Mouse (Mus musculus) CH12.LX (cell line): ENCODE measurements around the gene Ebf1. TPM values are rescaled to one million over a fixed set of nuclear protein-coding genes. Genes with fewer than 3 reads are reported as not detected.

ENCODE experiments used
- DNase-seq: peaks from one replicate; pipeline ENCODE4 v3.0.0-alpha.2; 2013; ENCODE audit errors: extremely low read depth
- H3K27ac ChIP-seq: 2 replicates; pipeline ENCODE4 v1.5.1; 2012; ENCODE audit warnings: low read depth, mild to moderate bottlenecking, control low read depth, moderate library complexity; ENCODE audit not compliant: insufficient read depth
- H3K27me3 ChIP-seq: replicated peaks from 2 replicates; pipeline ENCODE3; 2012; ENCODE audit warnings: inconsistent platforms
- H3K36me3 ChIP-seq, 2 experiments: replicated peaks in 1 of 2; 2 replicates each; pipeline versions ENCODE3 to v1.6.1; 2012; ENCODE audit warnings: inconsistent platforms in 1 of 2, low read length in 1 of 2, mild to moderate bottlenecking in 1 of 2, mixed read lengths in 1 of 2, moderate library complexity in 1 of 2; ENCODE audit not compliant: control insufficient read depth in 1 of 2, insufficient read depth in 1 of 2
- H3K4me1 ChIP-seq, 2 experiments: 2 replicates each; pipeline ENCODE4 v1.6.1; 2012; ENCODE audit warnings: inconsistent platforms in 1 of 2, moderate library complexity in 1 of 2; ENCODE audit not compliant: insufficient read depth in 2 of 2, control insufficient read depth in 1 of 2
- H3K4me2 ChIP-seq: 2 replicates; pipeline ENCODE4 v1.6.1; 2012; ENCODE audit warnings: low read depth, mild to moderate bottlenecking, control low read depth; ENCODE audit not compliant: poor library complexity, insufficient read depth, severe bottlenecking
- H3K4me3 ChIP-seq, 3 experiments: fragments of 150-350 bp in 1 of 3; sonication (generic) in 1 of 3; replicated peaks in 1 of 3; 2 replicates each; pipeline versions ENCODE3 to v1.5.1; 2011 to 2012; ENCODE audit warnings: low read depth in 2 of 3, low read length in 2 of 3, mild to moderate bottlenecking in 2 of 3, moderate library complexity in 2 of 3, control low read depth in 1 of 3, improper control_type of control experiment in 1 of 3, inconsistent platforms in 1 of 3, mixed read lengths in 1 of 3; ENCODE audit not compliant: poor library complexity in 1 of 3
- H3K79me2 ChIP-seq: replicated peaks from 2 replicates; pipeline ENCODE4 v1.6.1; 2012; ENCODE audit warnings: mild to moderate bottlenecking, moderate library complexity; ENCODE audit not compliant: control insufficient read depth, poor library complexity, insufficient read depth, severe bottlenecking; ENCODE audit errors: extremely low read depth
- H3K9ac ChIP-seq: 2 replicates; pipeline ENCODE4 v1.6.1; 2012; ENCODE audit warnings: low read depth, mild to moderate bottlenecking, control low read depth, moderate library complexity; ENCODE audit not compliant: insufficient read depth
- H3K9me3 ChIP-seq: replicated peaks from 2 replicates; pipeline ENCODE3; 2012; ENCODE audit warnings: low read length, inconsistent platforms, mixed read lengths
- CHD1 ChIP-seq: IDR thresholded peaks from 2 replicates; pipeline ENCODE4 v1.6.1; 2012; ENCODE audit warnings: low read depth, low read length, improper control_type of control experiment, inconsistent platforms
- CHD2 ChIP-seq: IDR thresholded peaks from 2 replicates; pipeline ENCODE4 v1.6.1; 2011; ENCODE audit warnings: low read length, improper control_type of control experiment
- E2F4 ChIP-seq: IDR thresholded peaks from 2 replicates; pipeline ENCODE4 v1.6.1; 2011; ENCODE audit warnings: low read depth, low read length, improper control_type of control experiment; ENCODE audit not compliant: insufficient replicate concordance
- GABPA ChIP-seq: IDR thresholded peaks from 2 replicates; pipeline ENCODE4 v1.6.1; 2012; ENCODE audit warnings: low read depth, low read length, improper control_type of control experiment, inconsistent platforms; ENCODE audit not compliant: insufficient replicate concordance
- IRF4 ChIP-seq: IDR thresholded peaks from 2 replicates; pipeline ENCODE4 v1.6.1; 2014; ENCODE audit warnings: low read depth, mild to moderate bottlenecking, inconsistent platforms, low read length, improper control_type of control experiment
- KAT2A ChIP-seq: IDR thresholded peaks from 2 replicates; pipeline ENCODE4 v1.6.1; 2012; ENCODE audit warnings: low read length, improper control_type of control experiment, inconsistent platforms; ENCODE audit not compliant: insufficient replicate concordance
- MAFK ChIP-seq: IDR thresholded peaks from 2 replicates; pipeline ENCODE4 v1.6.1; 2011; ENCODE audit warnings: low read length, improper control_type of control experiment; ENCODE audit not compliant: insufficient replicate concordance
- MEF2A ChIP-seq: IDR thresholded peaks from 2 replicates; pipeline ENCODE4 v1.6.1; 2014; ENCODE audit warnings: low read depth, mild to moderate bottlenecking, inconsistent platforms, low read length, improper control_type of control experiment, borderline replicate concordance
- MXI1 ChIP-seq: IDR thresholded peaks from 2 replicates; pipeline ENCODE4 v1.6.1; 2011; ENCODE audit warnings: mild to moderate bottlenecking, low read depth, low read length, improper control_type of control experiment
- NELFE ChIP-seq: IDR thresholded peaks from 2 replicates; pipeline ENCODE4 v1.6.1; 2011; ENCODE audit warnings: low read depth, low read length, improper control_type of control experiment
- NRF1 ChIP-seq: IDR thresholded peaks from 2 replicates; pipeline ENCODE4 v1.6.1; 2014; ENCODE audit warnings: low read depth, mild to moderate bottlenecking, inconsistent platforms, low read length, improper control_type of control experiment, moderate library complexity
- PAX5 ChIP-seq: IDR thresholded peaks from 2 replicates; pipeline ENCODE4 v1.6.1; 2012; ENCODE audit warnings: low read length, inconsistent platforms, mixed read lengths
- POLR2A ChIP-seq: IDR thresholded peaks from 2 replicates; pipeline ENCODE4 v1.6.1; 2011; ENCODE audit warnings: low read depth, mild to moderate bottlenecking, improper control_type of control experiment, low read length
- RAD21 ChIP-seq: IDR thresholded peaks from 2 replicates; pipeline ENCODE4 v1.6.1; 2011; ENCODE audit warnings: low read depth, mild to moderate bottlenecking, low read length, improper control_type of control experiment, moderate library complexity
- TCF12 ChIP-seq: IDR thresholded peaks from 2 replicates; pipeline ENCODE4 v1.6.1; 2014; ENCODE audit warnings: low read depth, mild to moderate bottlenecking, inconsistent platforms, low read length, improper control_type of control experiment
- UBTF ChIP-seq: IDR thresholded peaks from 2 replicates; pipeline ENCODE4 v1.6.1; 2012; ENCODE audit warnings: low read depth, mild to moderate bottlenecking, inconsistent platforms, low read length, improper control_type of control experiment, moderate library complexity
- USF1 ChIP-seq: IDR thresholded peaks from 2 replicates; pipeline ENCODE4 v1.6.1; 2014; ENCODE audit warnings: low read depth, mild to moderate bottlenecking, inconsistent platforms, low read length, improper control_type of control experiment
- USF2 ChIP-seq: conservative IDR thresholded peaks from 2 replicates; pipeline ENCODE4 v1.6.1; 2011; ENCODE audit warnings: low read depth, low read length, improper control_type of control experiment
- ZKSCAN1 ChIP-seq: IDR thresholded peaks from 2 replicates; pipeline ENCODE4 v1.6.1; 2012; ENCODE audit warnings: low read depth, inconsistent platforms, low read length, improper control_type of control experiment, borderline replicate concordance
- dilution Hi-C: fragments of 300-500 bp; cut with MboI; formaldehyde crosslinking; loops from 2 replicates; pipeline ENCODE4 v1.14.3; 2020; ENCODE audit warnings: low sequenced_read_pairs; ENCODE audit not compliant: extremely low pct_unique_long_range_greater_than_20kb, extremely low pct_ligation_motif_present
- in situ Hi-C: fragments of 300-500 bp; cut with MboI; formaldehyde crosslinking; loops from 3 replicates; pipeline ENCODE4 v1.14.3; 2019; ENCODE audit warnings: low sequenced_read_pairs, low pct_ligation_motif_present, low pct_unique_long_range_greater_than_20kb, mixed read lengths
- polyA plus RNA-seq: library from polyadenylated mRNA; unstranded; fragments of >175 nt; gene quantifications from 2 replicates; pipeline ENCODE4 v1.2.1, GENCODE M21; 2012; ENCODE audit warnings: low read depth; ENCODE audit not compliant: insufficient read length
- total RNA-seq, 2 experiments: library from RNA; depleted of rRNA; stranded (reverse); fragments of 300-350 nt in 1 of 2; fragments of >200 nt in 1 of 2; gene quantifications; 2 replicates each; pipeline ENCODE4 v1.2.3; 2012 to 2014

Gene Ebf1
- total and polyA plus RNA-seq, 3 experiments: 37.8 to 60.7 (median 42.8) TPM

DNA sequence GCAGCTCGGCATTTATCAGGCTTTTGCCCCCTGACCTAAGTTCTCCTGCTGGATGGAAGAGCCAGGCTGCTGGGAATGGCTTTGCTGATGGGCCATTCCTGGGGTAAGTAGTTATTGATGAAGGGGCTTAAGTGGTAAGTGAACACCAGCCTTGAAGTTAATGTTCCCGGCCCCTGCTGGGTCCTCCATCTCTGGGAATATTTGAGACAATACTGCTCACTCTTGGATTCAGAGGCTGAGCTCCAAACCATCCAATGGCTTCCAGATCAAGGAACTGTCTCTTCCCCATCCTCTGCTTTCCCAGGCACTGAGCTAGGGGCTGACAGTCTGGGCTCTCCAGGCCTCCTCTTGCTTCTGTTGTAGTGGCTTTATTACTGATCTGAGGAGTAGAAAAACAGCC is 116.2 kb downstream of the Ebf1 start:
- H3K79me2 ChIP-seq: peaks cover 9% of the 10 kb centered on the region
- no peaks in the 10 kb centered on the region for H3K27me3 ChIP-seq
- no peak overlapping the region for H3K4me3 ChIP-seq
- H3K9me3 ChIP-seq: no peaks in the 10 kb centered on the region
- in situ Hi-C loops: no loop called here
- 0 out of 4 replicates have a peak, but pooled peaks cover 0 to 2% of the 10 kb centered on the region in 2 experiments for H3K4me1 ChIP-seq
- peaks cover 31 to 74% of the 10 kb centered on the region in 2 experiments for H3K36me3 ChIP-seq
- H3K9ac ChIP-seq: no peak overlapping the region
- H3K4me2 ChIP-seq: no peak overlapping the region
- TF ChIP-seq ZKSCAN1 (no peak), POLR2A (no peak), MAFK (no peak), TCF12 (no peak), CHD2 (no peak), PAX5 (no peak), E2F4 (no peak), MEF2A (no peak), IRF4 (no peak), RAD21 (no peak), NELFE (no peak), MXI1 (no peak), USF1 (no peak), GABPA (no peak), UBTF (no peak), KAT2A (no peak), NRF1 (no peak), USF2 (no peak)
- TF ChIP-seq, all 38 proteins: peak for 0
- no peak overlapping the region for H3K27ac ChIP-seq
- DNase-seq: no peak
- dilution Hi-C loops: no loop called here

DNA sequence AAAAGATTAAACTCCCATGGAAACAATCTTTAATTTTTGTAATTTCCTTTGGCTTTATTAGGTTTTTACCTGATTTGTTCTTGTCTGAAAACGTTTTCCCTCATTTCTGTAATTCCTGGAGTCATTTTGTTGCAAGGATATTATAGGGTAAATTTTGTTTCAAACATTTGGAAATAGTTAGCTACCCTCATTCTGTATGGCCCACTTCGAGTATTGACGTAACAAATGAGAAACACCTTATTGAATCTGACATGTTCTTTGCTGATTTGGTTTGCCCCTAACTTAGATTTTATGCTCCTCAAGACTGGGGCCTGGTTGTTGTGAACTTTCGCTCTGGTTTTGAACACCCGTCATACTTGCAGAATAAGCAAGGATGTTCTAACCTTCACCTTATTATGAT is 120.9 kb downstream of the Ebf1 start:
- no peak for TF ChIP-seq MXI1
- TF ChIP-seq CHD1: no peak
- dilution Hi-C loops: no loop called here
- Histone ChIP-seq H3K36me3 (peaks cover 15 to 58% of the 10 kb centered on the region in 2 experiments), H3K4me2 (no peak overlapping the region), H3K27ac (no peak overlapping the region), H3K4me3 (no peak overlapping the region), H3K79me2 (peaks cover 22% of the 10 kb centered on the region), H3K27me3 (no peaks in the 10 kb centered on the region), H3K9me3 (no peaks in the 10 kb centered on the region), H3K9ac (no peak overlapping the region), H3K4me1 (peaks cover 0 to 16% of the 10 kb centered on the region in 2 experiments; a peak in 2 of 4 replicates)
- in situ Hi-C loops: no loop called here
- DNase-seq: no peak
